Mouse (Mus musculus): Measurements from ENCODE around the gene Tmem248. TPM values are rescaled to one million over a fixed set of nuclear protein-coding genes. Genes with fewer than 3 reads are reported as not detected.

The Tmem248 gene
- total and polyA plus RNA-seq, 3 experiments, result 72.1 to 82.9 (median 80.9) TPM

- TF ChIP-seq MXI1 (IDR thresholded peaks at IDR 0.05; ENCODE audit: low read depth, low read length) (peak; percentile 27; the same call in 1 of the 2 replicates), ELF1 (IDR thresholded peaks at IDR 0.05; ENCODE audit: low read depth, low read length) (peak; percentile 56; the same call in 1 of the 2 replicates), E2F4 (IDR thresholded peaks at IDR 0.05; ENCODE audit: insufficient replicate concordance, low read depth, low read length) (no peak), MEF2A (IDR thresholded peaks at IDR 0.05; ENCODE audit: borderline replicate concordance, low read depth, low read length) (peak; percentile 63), NRF1 (IDR thresholded peaks at IDR 0.05; ENCODE audit: low read depth, low read length) (0 out of 2 replicates have a peak, but pooled peaks have one; percentile 25), CHD2 (IDR thresholded peaks at IDR 0.05; ENCODE audit: low read length) (no peak), UBTF (IDR thresholded peaks at IDR 0.05; ENCODE audit: low read depth, low read length) (no peak), TBP (conservative IDR thresholded peaks at IDR 0.05; ENCODE audit: low read depth, low read length) (no peak), MAZ (IDR thresholded peaks at IDR 0.05; ENCODE audit: low read depth, low read length) (no peak), TCF12 (IDR thresholded peaks at IDR 0.05; ENCODE audit: low read depth, low read length) (0 out of 2 replicates have a peak, but pooled peaks have one; percentile 56), CHD1 (IDR thresholded peaks at IDR 0.05; ENCODE audit: low read depth, low read length) (peak; percentile 58; the same call in 1 of the 2 replicates)
Observed at GRCm38 (mm10) chr5:130180362-130180761, 36.5 kb upstream of the Tmem248 start (continued).

GRCm38 (mm10) chr5:130181740-130182540 lies 34.9 kb upstream of the Tmem248 start:
- H3K27ac ChIP-seq (ENCODE audit: insufficient read depth, low read depth), result peak overlapping the region; percentile 96
- peak overlapping the region; percentile 95 for H3K4me2 ChIP-seq (ENCODE audit: insufficient read depth, low read depth, poor library complexity, severe bottlenecking)
- peaks cover 39 to 91% of the 10 kb centered on the region in 2 experiments for H3K4me1 ChIP-seq (ENCODE audit: control insufficient read depth in 1 of 2, insufficient read depth in 2 of 2)
- peak; percentile 80 for DNase-seq (ENCODE audit: extremely low read depth)
- dilution Hi-C loops (cut with MboI; ENCODE audit: extremely low pct_ligation_motif_present, extremely low pct_unique_long_range_greater_than_20kb, low sequenced_read_pairs) (no loop called here), in situ Hi-C loops (cut with MboI; ENCODE audit: low pct_ligation_motif_present, low pct_unique_long_range_greater_than_20kb, low sequenced_read_pairs) (no loop called here)
- peak overlapping the region in 1 of 3 experiments; percentile 18 for H3K4me3 ChIP-seq (replicated peaks in 1 of 3; ENCODE audit: low read depth in 2 of 3, low read length in 2 of 3, poor library complexity in 1 of 3)
- peaks cover 0 to 21% of the 10 kb centered on the region in 2 experiments for H3K36me3 ChIP-seq (replicated peaks in 1 of 2; ENCODE audit: control insufficient read depth in 1 of 2, insufficient read depth in 1 of 2, low read length in 1 of 2)
- H3K9me3 ChIP-seq (replicated peaks; ENCODE audit: low read length), result no peaks in the 10 kb centered on the region
- peaks cover 74% of the 10 kb centered on the region for H3K79me2 ChIP-seq (replicated peaks; ENCODE audit: control insufficient read depth, extremely low read depth, insufficient read depth, poor library complexity, severe bottlenecking)
- H3K27me3 ChIP-seq (replicated peaks), result no peaks in the 10 kb centered on the region
- H3K9ac ChIP-seq (ENCODE audit: insufficient read depth, low read depth), result peak overlapping the region; percentile 42; the same call in 1 of the 2 replicates
- TF ChIP-seq USF1 (IDR thresholded peaks at IDR 0.05; ENCODE audit: low read depth, low read length) (no peak), RAD21 (IDR thresholded peaks at IDR 0.05; ENCODE audit: low read depth, low read length) (no peak), ZMIZ1 (IDR thresholded peaks at IDR 0.05; ENCODE audit: low read depth, low read length) (no peak), MAZ (IDR thresholded peaks at IDR 0.05; ENCODE audit: low read depth, low read length) (no peak), MXI1 (IDR thresholded peaks at IDR 0.05; ENCODE audit: low read depth, low read length) (peak; percentile 84; the same call in 1 of the 2 replicates), NRF1 (IDR thresholded peaks at IDR 0.05; ENCODE audit: low read depth, low read length) (no peak), NELFE (IDR thresholded peaks at IDR 0.05; ENCODE audit: low read depth, low read length) (no peak), SIN3A (IDR thresholded peaks at IDR 0.05; ENCODE audit: low read length) (no peak; the same call in 1 of the 2 replicates), RCOR1 (conservative IDR thresholded peaks at IDR 0.05; ENCODE audit: low read depth, low read length) (no peak; the same call in 1 of the 2 replicates), POLR2A (IDR thresholded peaks at IDR 0.05; ENCODE audit: low read depth, low read length) (peak; percentile 54), IRF4 (IDR thresholded peaks at IDR 0.05; ENCODE audit: low read depth, low read length) (peak; percentile 46; the same call in 1 of the 2 replicates), MEF2A (IDR thresholded peaks at IDR 0.05; ENCODE audit: borderline replicate concordance, low read depth, low read length) (peak; percentile 99), CHD2 (IDR thresholded peaks at IDR 0.05; ENCODE audit: low read length) (no peak), TCF12 (IDR thresholded peaks at IDR 0.05; ENCODE audit: low read depth, low read length) (peak; percentile 93), MYC (IDR thresholded peaks at IDR 0.05; ENCODE audit: low read depth, low read length) (peak; percentile 86), SMC3 (IDR thresholded peaks at IDR 0.05; ENCODE audit: low read depth, low read length) (no peak), ZNF384 (IDR thresholded peaks at IDR 0.05; ENCODE audit: low read depth, low read length) (no peak), BHLHE40 (IDR thresholded peaks at IDR 0.05; ENCODE audit: low read depth, low read length) (peak; percentile 51), ETS1 (conservative IDR thresholded peaks at IDR 0.05; ENCODE audit: low read depth, low read length) (peak; percentile 87), POLR2AphosphoS2 (IDR thresholded peaks at IDR 0.05; ENCODE audit: low read depth, low read length) (no peak), MAX (IDR thresholded peaks at IDR 0.05; ENCODE audit: low read length) (peak; percentile 88), E2F4 (IDR thresholded peaks at IDR 0.05; ENCODE audit: insufficient replicate concordance, low read depth, low read length) (no peak), PAX5 (IDR thresholded peaks at IDR 0.05; ENCODE audit: low read length) (no peak), ZC3H11A (IDR thresholded peaks at IDR 0.05; ENCODE audit: low read depth, low read length) (no peak), UBTF (IDR thresholded peaks at IDR 0.05; ENCODE audit: low read depth, low read length) (no peak), ELF1 (IDR thresholded peaks at IDR 0.05; ENCODE audit: low read depth, low read length) (no peak), MAFK (IDR thresholded peaks at IDR 0.05; ENCODE audit: insufficient replicate concordance, low read length) (no peak), EP300 (IDR thresholded peaks at IDR 0.05; ENCODE audit: low read length) (peak; percentile 85), ZKSCAN1 (IDR thresholded peaks at IDR 0.05; ENCODE audit: borderline replicate concordance, low read depth, low read length) (no peak), JUND (conservative IDR thresholded peaks at IDR 0.05; ENCODE audit: low read depth, low read length) (peak; percentile 75; the same call in 1 of the 2 replicates), GABPA (IDR thresholded peaks at IDR 0.05; ENCODE audit: insufficient replicate concordance, low read depth, low read length) (no peak), CTCF (conservative IDR thresholded peaks at IDR 0.05 in 1 of 2, IDR thresholded peaks at IDR 0.05 in 1 of 2; ENCODE audit: low read depth in 2 of 2, low read length in 2 of 2) (no peak)

All from CH12.LX (cell line).